Mouse (Mus musculus) spleen, adult 2 months (tissue): Measurements from ENCODE around the gene Pnmt.

Experiments used
- CTCF ChIP-seq: fragments of 200-500 bp; IDR thresholded peaks from 2 replicates; pipeline ENCODE4 v1.5.1; 2011; ENCODE audit warnings: mild to moderate bottlenecking, inconsistent platforms; ENCODE audit not compliant: insufficient read depth, insufficient read length, insufficient replicate concordance; ENCODE audit errors: extremely low read depth
- POLR2A ChIP-seq: fragments of 200-500 bp; IDR thresholded peaks from 2 replicates; pipeline ENCODE4 v1.6.1; 2011; ENCODE audit warnings: low read depth, low read length, inconsistent platforms

GRCm38 (mm10) chr11:98370588-98370987 is 15.7 kb upstream of the Pnmt start:
- TF ChIP-seq CTCF: no peak
- no peak for TF ChIP-seq POLR2A
